Mouse (Mus musculus) liver, postnatal 0 days (tissue): Measurements from ENCODE around the gene Scamp3.

Source experiments
- CTCF ChIP-seq: sonication (generic); IDR thresholded peaks from 2 replicates; pipeline ENCODE4 v1.5.1; 2016; ENCODE audit warnings: antibody characterized with exemption, low read depth
- EP300 ChIP-seq: IDR thresholded peaks from 2 replicates; pipeline ENCODE4 v1.6.1; 2016; ENCODE audit warnings: antibody characterized with exemption, low read depth, mild to moderate bottlenecking

GRCm38 (mm10) chr3:89188478-89188875 lies 11.2 kb downstream of the Scamp3 start:
- TF ChIP-seq EP300 (no peak), CTCF (no peak)
